Mouse (Mus musculus): ENCODE data around the gene Pde10a. TPM values are rescaled to one million over a fixed set of nuclear protein-coding genes. Genes with fewer than 3 reads are reported as not detected.

Pde10a gene
- total and polyA plus RNA-seq, 2 experiments from 2014 or later: 14.7 to 55.4 TPM

- TF ChIP-seq CTCF (IDR thresholded peaks at IDR 0.05; ENCODE audit: low read depth): peak; percentile 45
- 3% methylated on average over 20 of the region's 20 CpGs for WGBS
- H3K9ac ChIP-seq: peak overlapping the region; percentile 49
- peak overlapping the region; percentile 44 for H3K4me3 ChIP-seq (ENCODE audit: low read depth, low read length)
- peak; percentile 93 for DNase-seq
- peak overlapping the region; percentile 84 for H3K27ac ChIP-seq (ENCODE audit: low read depth, low read length)
- H3K4me1 ChIP-seq (ENCODE audit: insufficient read depth): peaks cover 18% of the 10 kb centered on the region
- peak overlapping the region; percentile 70 for H3K4me2 ChIP-seq (ENCODE audit: low read depth)
- H3K9me3 ChIP-seq (ENCODE audit: low read length): no peaks in the 10 kb centered on the region
- H3K27me3 ChIP-seq (ENCODE audit: insufficient read depth, low read length): no peaks in the 10 kb centered on the region
- no peaks in the 10 kb centered on the region for H3K36me3 ChIP-seq (ENCODE audit: insufficient read depth)
- peak; percentile 74 for ATAC-seq
These were observed 19.3 kb upstream of the Pde10a start for GRCm38 (mm10) chr17:8505669-8506426.

DNA sequence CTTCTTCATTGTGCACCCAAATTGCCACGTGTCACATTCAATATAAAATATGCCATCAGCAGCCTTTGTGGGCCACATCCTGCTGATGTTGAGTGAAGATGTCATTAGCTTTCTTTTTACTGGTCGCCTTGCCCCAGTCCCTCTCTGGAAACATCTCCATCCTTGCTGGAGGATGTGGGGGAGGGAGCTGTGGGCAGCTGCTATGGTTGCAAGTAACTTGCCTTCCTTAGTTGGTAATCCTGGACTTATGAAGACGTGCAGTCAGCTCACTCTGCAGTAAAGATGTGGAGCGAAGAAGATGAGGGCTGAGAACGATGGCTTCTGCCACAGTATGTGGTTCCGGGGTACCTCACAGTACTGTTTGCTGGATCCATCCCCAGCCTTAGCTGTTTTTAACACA lies 18.4 kb upstream of the Pde10a start:
- DNase-seq (no peak), ATAC-seq (no peak)
- H3K27me3 ChIP-seq (ENCODE audit: insufficient read depth, low read length): no peaks in the 10 kb centered on the region
- no peaks in the 10 kb centered on the region for H3K36me3 ChIP-seq (ENCODE audit: insufficient read depth)
- H3K4me1 ChIP-seq (ENCODE audit: insufficient read depth): peaks cover 18% of the 10 kb centered on the region
- no peak overlapping the region for H3K4me3 ChIP-seq (ENCODE audit: low read depth, low read length)
- H3K9ac ChIP-seq: no peak overlapping the region
- no peak overlapping the region for H3K4me2 ChIP-seq (ENCODE audit: low read depth)
- H3K9me3 ChIP-seq (ENCODE audit: low read length): no peaks in the 10 kb centered on the region
- no peak overlapping the region for H3K27ac ChIP-seq (ENCODE audit: low read depth, low read length)
- WGBS: 58% methylated on average over 6 of the region's 6 CpGs
- TF ChIP-seq CTCF (IDR thresholded peaks at IDR 0.05; ENCODE audit: low read depth): no peak

GRCm38 (mm10) chr17:8507654-8508053 lies 17.5 kb upstream of the Pde10a start:
- no peaks in the 10 kb centered on the region for H3K27me3 ChIP-seq (ENCODE audit: insufficient read depth, low read length)
- DNase-seq: peak; percentile 21
- H3K27ac ChIP-seq (ENCODE audit: low read depth, low read length): 0 out of 2 replicates have a peak overlapping the region, but pooled peaks have one; percentile 16
- WGBS: 3% methylated on average over 3 of the region's 3 CpGs
- H3K4me1 ChIP-seq (ENCODE audit: insufficient read depth): peaks cover 18% of the 10 kb centered on the region
- ATAC-seq: no peak
- no peak overlapping the region; the same call in 1 of the 2 replicates for H3K4me3 ChIP-seq (ENCODE audit: low read depth, low read length)
- TF ChIP-seq CTCF (IDR thresholded peaks at IDR 0.05; ENCODE audit: low read depth): no peak
- H3K4me2 ChIP-seq (ENCODE audit: low read depth): peak overlapping the region; percentile 52
- no peaks in the 10 kb centered on the region for H3K36me3 ChIP-seq (ENCODE audit: insufficient read depth)
- peak overlapping the region; percentile 28; the same call in 1 of the 2 replicates for H3K9ac ChIP-seq
- no peaks in the 10 kb centered on the region for H3K9me3 ChIP-seq (ENCODE audit: low read length)

DNA sequence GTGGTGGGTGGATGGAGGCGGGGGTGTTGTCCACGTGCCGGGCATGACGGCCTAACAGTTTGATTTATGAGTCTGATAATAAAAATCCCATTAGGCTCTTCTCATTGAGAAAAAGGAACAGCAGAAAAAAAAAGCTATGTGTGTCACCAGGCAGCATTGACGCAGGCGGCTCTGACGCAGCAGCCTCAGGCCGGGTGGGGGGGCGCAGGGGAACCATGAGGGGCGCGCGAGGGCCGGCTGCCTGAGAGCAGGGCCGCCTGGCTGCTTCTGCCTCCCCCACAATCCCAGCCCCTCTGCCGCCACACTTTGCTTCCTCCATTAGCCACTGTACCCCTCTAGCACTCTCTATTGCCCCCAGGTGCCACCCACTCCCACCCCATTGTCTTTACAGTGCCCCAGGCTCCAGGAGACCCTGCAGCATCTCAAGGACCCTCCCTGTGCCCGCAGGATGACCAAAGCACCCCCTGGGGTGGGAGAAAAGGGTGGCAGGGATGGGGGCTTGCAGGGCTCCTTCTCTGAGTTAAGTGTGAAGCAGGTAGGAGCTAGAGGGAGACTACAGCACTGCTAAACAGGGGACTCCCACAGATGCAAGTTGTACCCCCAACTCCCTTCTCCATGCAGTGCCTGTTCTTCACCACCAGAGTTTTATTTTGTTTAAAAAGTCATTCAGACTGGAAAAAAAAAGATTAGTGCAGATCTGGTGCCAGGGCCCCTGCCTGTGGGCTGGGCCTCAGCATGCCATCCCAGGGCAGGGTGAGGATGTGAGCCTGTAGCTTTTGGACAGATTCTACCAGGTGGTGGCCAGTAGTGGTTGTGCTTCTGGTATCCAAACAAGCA lies 16.6 kb upstream of the Pde10a start:
- Histone ChIP-seq H3K4me1 (ENCODE audit: insufficient read depth) (peaks cover 18% of the 10 kb centered on the region), H3K9me3 (ENCODE audit: low read length) (no peaks in the 10 kb centered on the region), H3K27me3 (ENCODE audit: insufficient read depth, low read length) (no peaks in the 10 kb centered on the region), H3K27ac (ENCODE audit: low read depth, low read length) (peak overlapping the region; percentile 62; the same call in 1 of the 2 replicates), H3K36me3 (ENCODE audit: insufficient read depth) (no peaks in the 10 kb centered on the region), H3K9ac (peak overlapping the region; percentile 28; the same call in 1 of the 2 replicates), H3K4me2 (ENCODE audit: low read depth) (peak overlapping the region; percentile 52), H3K4me3 (ENCODE audit: low read depth, low read length) (peak overlapping the region; percentile 30)
- peak; percentile 93 for DNase-seq
- peak; percentile 94 for ATAC-seq
- peak; percentile 47; the same call in 1 of the 2 replicates for TF ChIP-seq CTCF (IDR thresholded peaks at IDR 0.05; ENCODE audit: low read depth)
- 1% methylated on average over 16 of the region's 16 CpGs for WGBS

GRCm38 (mm10) chr17:8516006-8516405 lies 9.2 kb upstream of the Pde10a start:
- no peak for TF ChIP-seq CTCF (IDR thresholded peaks at IDR 0.05; ENCODE audit: low read depth)
- Histone ChIP-seq H3K4me3 (ENCODE audit: low read depth, low read length) (no peak overlapping the region), H3K27ac (ENCODE audit: low read depth, low read length) (no peak overlapping the region), H3K9ac (no peak overlapping the region), H3K36me3 (ENCODE audit: insufficient read depth) (no peaks in the 10 kb centered on the region), H3K4me1 (ENCODE audit: insufficient read depth) (no peaks in the 10 kb centered on the region), H3K9me3 (ENCODE audit: low read length) (no peaks in the 10 kb centered on the region), H3K27me3 (ENCODE audit: insufficient read depth, low read length) (no peaks in the 10 kb centered on the region), H3K4me2 (ENCODE audit: low read depth) (no peak overlapping the region)
- ATAC-seq (no peak), DNase-seq (no peak)
- 72% methylated on average over 6 of the region's 6 CpGs for WGBS

GRCm38 (mm10) chr17:8523986-8524385 lies 1.2 kb upstream of the Pde10a start:
- Histone ChIP-seq H3K27me3 (ENCODE audit: insufficient read depth, low read length) (no peaks in the 10 kb centered on the region), H3K36me3 (ENCODE audit: insufficient read depth) (no peaks in the 10 kb centered on the region), H3K27ac (ENCODE audit: low read depth, low read length) (peak overlapping the region; percentile 58), H3K4me1 (ENCODE audit: insufficient read depth) (peaks cover 14% of the 10 kb centered on the region), H3K9ac (peak overlapping the region; percentile 83), H3K4me3 (ENCODE audit: low read depth, low read length) (peak overlapping the region; percentile 57), H3K9me3 (ENCODE audit: low read length) (no peaks in the 10 kb centered on the region), H3K4me2 (ENCODE audit: low read depth) (peak overlapping the region; percentile 96)
- no peak for TF ChIP-seq CTCF (IDR thresholded peaks at IDR 0.05; ENCODE audit: low read depth)
- 19% methylated on average over 3 of the region's 3 CpGs for WGBS
- ATAC-seq (no peak; the same call in 1 of the 2 replicates), DNase-seq (no peak)

Measured in forebrain, postnatal 0 days (tissue).